Mouse (Mus musculus): ENCODE measurements around the gene Rnf144a. TPM values are rescaled to one million over a fixed set of nuclear protein-coding genes. Genes with fewer than 3 reads are reported as not detected.
"Not testable (repeated sequence)": the region's sequence is repeated elsewhere in the genome, so short reads cannot be mapped to it uniquely, and the experiment has no call there.

Gene Rnf144a
- 10 to 100 TPM; 42.4 to 54.3 TPM for total RNA-seq (2021)

DNA sequence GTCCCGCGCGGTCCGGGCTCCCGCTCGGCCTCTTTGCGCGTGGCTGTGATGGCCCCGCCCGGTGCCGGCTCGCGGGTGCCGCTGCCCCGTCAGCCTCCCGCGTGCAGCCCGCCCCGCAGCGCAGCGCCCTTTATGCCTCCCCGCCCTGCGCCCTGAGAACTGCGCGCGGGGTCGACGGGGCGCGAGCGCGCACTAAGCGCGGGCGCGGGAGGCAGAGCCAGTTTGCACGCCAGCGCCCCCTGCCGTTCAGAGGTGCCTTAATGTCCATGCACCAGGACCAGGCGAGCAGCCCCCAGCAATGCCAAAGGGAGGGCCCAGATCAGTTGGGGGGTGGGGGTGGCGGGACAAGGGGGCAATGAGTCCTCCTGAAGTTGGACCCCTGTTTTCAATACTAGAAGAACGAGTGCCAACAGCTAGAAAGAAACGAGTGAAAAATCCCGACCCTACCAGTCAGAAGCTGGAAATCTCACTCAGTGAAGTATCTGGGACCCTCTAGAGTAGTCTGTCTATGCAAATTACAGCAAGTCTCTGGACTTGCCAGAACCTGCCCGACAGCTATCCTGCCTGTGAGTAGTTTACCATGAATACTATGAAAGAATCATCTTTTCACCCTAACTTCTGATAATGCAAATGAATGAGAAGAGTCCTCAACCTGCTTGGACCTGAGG lies at the start of gene Rnf144a:
Gene Rnf144a (minus strand): TSS at position 151 of the 668 bp plus-strand sequence.
- intact Hi-C loops (cut with DNase I): loop anchor here (2.0 kb wide), 2 partner anchors 58 to 100 kb away; no protein-coding TSS in a partner anchor
- DNase-seq: peak; percentile 92 to 96

DNA sequence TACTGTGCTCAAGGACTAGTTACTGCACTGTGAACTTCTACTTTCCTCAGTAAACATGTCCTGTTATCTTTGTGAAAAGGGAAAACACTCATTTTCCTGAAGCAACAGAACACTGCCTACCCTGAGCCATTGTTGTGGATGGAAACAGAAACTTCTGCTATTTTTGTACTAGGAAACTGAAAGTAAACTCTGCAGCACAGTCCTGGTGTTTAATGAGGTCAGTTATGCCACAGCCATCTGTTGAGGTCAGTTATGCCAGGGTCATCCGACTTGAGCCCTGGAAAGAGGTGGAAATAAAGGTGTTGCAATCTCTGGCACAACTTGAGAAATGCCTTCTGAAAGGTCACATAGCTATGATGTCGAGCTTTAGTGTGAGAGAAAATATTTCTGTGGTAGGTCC lies 45.0 kb upstream of the Rnf144a start:
- intact Hi-C loops (cut with DNase I): no loop called here

GRCm38 (mm10) chr12:26456028-26456698 lies 41.1 kb upstream of the Rnf144a start, which contains the start of gene Rsad2:
TSS of gene Rsad2 (minus strand) at chr12:26456452.
- peak; percentile 50 to 59 for DNase-seq
- intact Hi-C loops (cut with DNase I): no loop called here

More for the DNA sequence above, 45.0 kb upstream of the Rnf144a start:
- DNase-seq: no peak

DNA sequence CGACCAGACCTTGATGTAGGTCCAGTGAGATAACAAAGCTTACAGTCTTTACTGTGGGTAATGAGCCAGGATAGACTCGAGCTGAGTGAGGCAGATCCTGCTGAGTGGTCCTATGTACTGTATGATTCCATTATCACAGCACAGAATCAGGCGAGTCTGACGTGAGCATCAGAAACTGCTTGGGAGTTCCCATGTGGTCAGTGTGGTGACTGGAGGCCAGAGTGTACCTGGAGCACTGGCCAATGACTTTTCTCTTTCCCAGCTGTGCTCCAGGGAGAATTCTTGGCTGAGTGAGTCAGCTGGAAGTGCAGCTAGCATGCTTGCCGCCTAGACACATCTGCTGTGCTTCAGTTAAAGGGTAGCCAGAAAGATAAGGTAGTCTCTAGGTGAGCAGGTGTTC lies 39.6 kb upstream of the Rnf144a start:
- intact Hi-C loops (cut with DNase I): no loop called here
- DNase-seq: no peak

DNA sequence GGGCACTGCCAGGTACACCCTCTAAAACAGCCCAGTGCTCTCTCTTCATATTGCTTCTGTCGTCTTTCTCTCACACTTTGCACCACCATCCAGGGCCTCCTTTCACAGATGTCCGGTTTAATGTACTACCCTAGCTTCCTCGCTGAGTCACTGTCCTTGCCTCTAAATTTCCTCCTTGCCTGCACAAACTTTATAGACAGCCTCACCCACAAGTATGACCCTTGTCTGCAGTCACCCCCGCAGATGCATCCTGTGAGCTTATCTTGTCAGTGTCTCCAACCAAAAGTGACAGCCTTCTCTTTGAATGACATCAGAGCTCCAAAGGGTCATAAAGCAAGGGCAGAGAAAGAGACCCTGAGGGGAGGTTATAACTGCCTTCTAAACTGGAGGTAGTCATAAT lies 37.9 kb upstream of the Rnf144a start:
- no peak for DNase-seq
- intact Hi-C loops (cut with DNase I): no loop called here

GRCm38 (mm10) chr12:26451150-26451549 lies 36.1 kb upstream of the Rnf144a start:
- intact Hi-C loops (cut with DNase I): no loop called here
- no peak for DNase-seq

- DNase-seq: no peak
- intact Hi-C loops (cut with DNase I): no loop called here
Measured at GRCm38 (mm10) chr12:26449483-26449882, 34.4 kb upstream of the Rnf144a start.

DNA sequence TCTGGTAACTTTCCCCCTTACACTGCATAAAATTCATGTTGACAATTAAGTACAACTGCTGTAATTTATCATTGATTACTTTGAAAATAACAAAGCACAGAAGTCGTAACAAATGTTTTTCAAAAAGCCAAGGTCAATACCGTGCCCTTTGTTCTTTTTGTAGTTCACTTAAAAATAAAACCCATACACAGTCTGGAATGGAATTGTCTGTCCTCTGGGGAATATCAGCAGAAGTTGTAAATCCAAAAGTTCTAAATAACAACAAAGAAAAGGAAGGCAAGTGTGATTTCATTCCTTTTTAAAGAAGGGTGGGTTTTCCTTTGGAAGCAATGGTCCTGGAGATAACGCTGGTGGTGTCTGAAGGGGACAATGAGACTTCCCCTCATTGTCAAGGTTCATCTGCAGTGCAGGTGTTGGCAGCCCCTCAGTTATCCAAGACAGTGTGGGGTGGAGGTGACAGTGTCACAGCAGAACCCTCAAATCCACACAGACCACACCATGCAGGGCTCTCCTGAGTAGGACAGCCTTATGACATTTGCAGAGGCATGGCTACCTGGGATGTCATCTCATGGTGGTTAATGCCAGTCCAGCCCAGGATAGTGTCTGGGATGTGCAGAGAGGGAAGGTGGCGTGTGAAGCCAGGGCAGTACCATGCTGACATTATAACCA lies 31.5 kb upstream of the Rnf144a start:
- DNase-seq: no peak

DNA sequence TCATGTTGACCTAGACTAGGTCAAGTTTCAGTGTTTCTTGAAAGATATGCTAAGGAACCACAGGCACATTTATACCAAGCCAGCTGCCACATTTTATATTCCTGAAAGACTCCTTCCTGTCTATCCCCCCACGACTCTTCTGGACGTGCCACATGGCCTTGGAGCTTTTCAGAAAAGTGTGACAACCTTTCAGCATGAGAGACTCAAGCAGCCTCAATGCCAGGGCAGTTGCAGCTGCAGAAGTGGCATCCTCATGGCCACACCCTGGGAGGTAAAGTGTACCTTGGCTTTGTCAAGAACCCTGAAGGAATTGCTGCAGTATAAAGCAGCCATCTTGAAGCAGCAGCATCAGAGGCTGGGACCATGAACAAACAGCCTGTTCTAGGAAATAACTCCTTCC lies 29.5 kb upstream of the Rnf144a start:
- intact Hi-C loops (cut with DNase I): no loop called here
- DNase-seq: no peak

More for the DNA sequence above, 31.5 kb upstream of the Rnf144a start:
- intact Hi-C loops (cut with DNase I): no loop called here

- DNase-seq: peak; percentile 87 to 91
- intact Hi-C loops (cut with DNase I): no loop called here
Measured at GRCm38 (mm10) chr12:26444054-26444453, 29.0 kb upstream of the Rnf144a start.

- DNase-seq: no peak
- intact Hi-C loops (cut with DNase I): no loop called here
Measured at GRCm38 (mm10) chr12:26439366-26439765, 24.3 kb upstream of the Rnf144a start.

DNA sequence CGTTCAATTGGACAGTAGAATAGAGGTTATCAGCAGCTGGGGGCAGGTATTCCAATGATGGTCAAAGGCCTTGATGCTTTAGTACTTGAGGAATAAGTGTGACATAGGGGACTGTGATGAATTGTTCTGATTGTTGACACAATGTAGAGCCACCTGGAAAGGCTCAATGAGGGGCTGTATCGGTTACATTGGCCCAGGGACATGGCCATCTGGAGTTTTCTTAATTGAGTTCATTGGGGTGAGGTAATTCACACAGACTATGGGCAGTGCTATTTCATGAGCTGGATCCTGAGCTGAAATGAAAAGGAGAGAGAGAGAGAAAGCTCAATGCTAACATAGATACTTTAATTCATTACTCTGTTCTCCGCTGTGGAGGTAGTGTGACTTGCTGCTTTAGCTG lies 22.9 kb upstream of the Rnf144a start:
- intact Hi-C loops (cut with DNase I): no loop called here
- no peak for DNase-seq

- intact Hi-C loops (cut with DNase I): no loop called here
- DNase-seq: peak; percentile 52 to 61
Measured at GRCm38 (mm10) chr12:26436334-26436733, 21.3 kb upstream of the Rnf144a start.

GRCm38 (mm10) chr12:26428771-26429170 lies 13.7 kb upstream of the Rnf144a start:
- DNase-seq; intact Hi-C loops (cut with DNase I): not testable (repeated sequence)

DNA sequence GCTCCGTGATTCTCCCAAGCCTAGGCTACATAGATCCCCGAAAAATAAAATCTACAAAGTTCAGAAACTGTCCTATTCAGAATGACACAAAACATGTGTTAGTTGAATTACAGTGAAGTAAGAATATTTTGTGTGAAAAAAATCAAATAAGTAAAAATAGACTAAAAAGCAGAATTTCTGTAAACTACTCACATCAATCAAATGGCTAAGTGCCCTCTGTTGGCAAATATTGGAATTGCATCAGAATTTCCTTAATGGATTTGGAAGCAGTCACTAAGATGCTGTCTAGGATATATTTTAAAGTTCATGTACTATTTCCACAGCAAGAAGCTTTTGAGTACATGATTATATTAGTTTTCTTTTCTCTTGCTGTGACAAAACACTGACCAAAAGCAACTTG lies 9.8 kb upstream of the Rnf144a start:
- intact Hi-C loops (cut with DNase I): no loop called here

DNA sequence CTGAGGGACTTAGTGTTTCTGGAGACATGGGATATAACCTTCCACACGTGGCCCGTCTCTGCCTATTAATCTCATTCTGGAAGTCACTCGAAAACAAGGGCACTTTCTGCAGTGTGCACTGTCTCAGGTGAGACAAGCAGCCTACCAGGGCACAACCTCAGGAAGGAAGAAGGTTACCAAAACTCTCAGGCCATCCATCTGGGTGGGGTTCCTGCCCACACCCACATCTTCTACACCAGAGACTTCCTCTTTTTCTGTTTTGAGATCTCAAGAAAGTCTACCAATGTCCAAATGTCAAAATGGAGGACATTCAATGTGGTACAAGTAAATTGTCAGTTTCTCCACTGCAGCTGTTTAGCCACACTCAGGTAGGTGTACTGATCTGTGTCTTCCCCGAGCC lies 3.3 kb upstream of the Rnf144a start:
- no peak for DNase-seq
- intact Hi-C loops (cut with DNase I): no loop called here

More for the DNA sequence above, 9.8 kb upstream of the Rnf144a start:
- peak in 1 of 2 experiments; percentile 73 for DNase-seq

GRCm38 (mm10) chr12:26416636-26417295 lies 1.7 kb upstream of the Rnf144a start:
- intact Hi-C loops (cut with DNase I): no loop called here
- DNase-seq: no peak

- intact Hi-C loops (cut with DNase I): loop anchor here (2.0 kb wide), 2 partner anchors 58 to 100 kb away; no protein-coding TSS in a partner anchor
- DNase-seq: peak in 1 of 2 experiments; percentile 63
Measured at GRCm38 (mm10) chr12:26414451-26415103, 477 bp downstream of the Rnf144a start.

GRCm38 (mm10) chr12:26413961-26414411 lies 1.1 kb downstream of the Rnf144a start:
- peak in 1 of 2 experiments; percentile 45 for DNase-seq
- intact Hi-C loops (cut with DNase I): loop anchor here (2.0 kb wide), 2 partner anchors 57 to 99 kb away; no protein-coding TSS in a partner anchor

- intact Hi-C loops (cut with DNase I): no loop called here
- peak; percentile 57 to 71 for DNase-seq
Measured at GRCm38 (mm10) chr12:26412802-26413201, 2.3 kb downstream of the Rnf144a start.

All from heart, postnatal 10 days (tissue).